Mouse (Mus musculus): Measurements from ENCODE around the gene Htra2.

Htra2 gene

DNA sequence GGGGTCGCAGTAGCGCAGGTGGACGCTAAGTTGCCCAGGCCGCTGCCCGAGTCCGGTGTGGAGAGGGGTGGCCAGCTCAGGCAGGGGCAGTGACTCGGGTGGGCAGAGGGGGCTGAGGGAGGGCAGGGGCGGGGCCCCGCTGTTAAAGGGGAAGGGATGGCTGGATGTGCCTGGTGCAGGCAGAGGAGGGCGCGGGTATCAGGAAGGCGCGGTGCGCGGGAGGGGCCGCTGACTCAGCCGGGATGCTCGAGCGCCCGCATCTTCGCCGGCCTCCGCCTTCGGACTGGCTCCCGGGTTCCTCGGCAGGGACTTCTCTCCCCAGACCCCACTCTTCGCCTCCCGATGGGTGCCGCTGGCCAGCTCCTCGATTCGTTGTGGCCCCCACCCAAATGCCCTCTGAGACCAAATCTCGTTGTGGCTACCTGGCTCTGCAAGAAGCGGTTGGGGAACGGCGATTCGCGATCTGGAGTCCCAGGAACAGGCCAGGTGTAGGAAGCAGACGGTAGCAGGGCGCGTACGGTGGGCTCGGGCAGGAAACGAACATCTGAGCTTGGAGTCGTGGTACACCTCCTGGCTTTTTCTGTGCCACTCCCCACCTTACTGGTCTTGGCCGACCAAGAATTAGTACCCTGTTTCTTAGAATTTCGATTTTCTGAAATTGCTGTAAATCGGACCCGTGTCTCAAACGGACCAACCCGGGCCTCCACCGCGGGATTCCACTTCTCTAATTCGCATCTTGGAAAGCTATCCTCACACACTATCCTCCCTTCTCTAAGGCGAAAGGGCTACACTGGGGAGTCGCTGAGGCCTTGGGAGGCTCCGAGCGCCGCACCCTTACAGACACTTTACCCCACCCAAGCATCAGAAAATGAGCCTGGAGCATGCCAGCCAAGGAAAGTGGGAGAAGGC lies 15.5 kb upstream of the Htra2 start:
- in situ Hi-C loops (cut with MboI, MseI): loop anchor here in 1 of 2 experiments (5.0 kb wide), 1 partner anchor 47 kb away; the partner anchor contains the start of gene Mogs

GRCm38 (mm10) chr6:83070247-83070310 lies 15.0 kb upstream of the Htra2 start, which contains the start of gene Tlx2:
Tlx2 (minus strand) TSS chr6:83070293.
- in situ Hi-C loops (cut with MboI, MseI): loop anchor here in 1 of 2 experiments (5.0 kb wide), 1 partner anchor 47 kb away; the partner anchor contains the start of gene Mogs

GRCm38 (mm10) chr6:83069488-83070246 lies 14.6 kb upstream of the Htra2 start:
- in situ Hi-C loops (cut with MboI, MseI): loop anchor here in 1 of 2 experiments (5.0 kb wide), 1 partner anchor 48 kb away; the partner anchor contains the start of gene Mogs

GRCm38 (mm10) chr6:83068706-83069487 lies 13.8 kb upstream of the Htra2 start:
- in situ Hi-C loops (cut with MboI, MseI): no loop called here

- in situ Hi-C loops (cut with MboI, MseI): no loop called here
Observed at GRCm38 (mm10) chr6:83068221-83068620, 13.1 kb upstream of the Htra2 start.

DNA sequence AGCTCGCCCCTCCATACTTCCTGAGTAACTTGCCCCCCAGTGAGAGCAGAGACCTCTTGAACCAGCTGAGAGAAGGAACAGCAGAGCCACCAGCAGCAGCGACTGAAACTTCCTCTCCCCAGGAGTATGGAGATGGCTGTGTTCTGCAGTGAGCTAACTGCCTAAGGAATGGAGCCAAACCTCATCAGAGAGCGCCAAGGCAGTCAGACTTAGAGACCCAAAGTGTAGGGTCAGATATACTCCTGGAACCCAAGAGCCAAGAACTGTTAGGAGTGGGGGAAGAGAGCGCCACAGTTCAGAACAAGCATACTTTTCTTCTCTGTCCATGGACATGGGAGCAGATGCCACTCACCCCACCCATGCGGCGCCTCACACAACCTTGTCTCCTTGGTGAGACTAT lies 11.4 kb upstream of the Htra2 start:
- in situ Hi-C loops (cut with MboI, MseI): no loop called here

DNA sequence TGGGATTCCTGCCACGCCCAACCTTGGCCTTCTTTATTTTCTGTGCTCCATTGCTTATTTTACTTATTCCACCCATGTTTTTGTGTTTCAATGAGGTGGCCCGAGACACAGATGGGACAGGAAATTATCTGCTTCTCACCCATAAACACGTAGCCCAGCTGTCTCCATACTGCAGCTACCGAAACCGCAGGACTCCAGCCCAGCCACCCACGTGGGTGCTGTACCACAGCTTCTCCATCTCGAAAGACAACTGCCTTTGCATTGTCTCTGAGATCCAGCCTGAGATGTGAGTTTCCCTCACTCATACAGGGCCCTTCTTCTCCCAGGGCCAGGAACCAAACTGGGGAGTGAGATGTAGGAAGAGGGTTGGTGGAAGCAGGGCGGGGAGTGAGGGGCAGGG lies 10.9 kb upstream of the Htra2 start:
- in situ Hi-C loops (cut with MboI, MseI): no loop called here

- in situ Hi-C loops (cut with MboI, MseI): loop anchor here in 1 of 2 experiments (10.0 kb wide), 1 partner anchor 54 kb away; no protein-coding TSS in a partner anchor
Observed at GRCm38 (mm10) chr6:83058725-83059124, 3.7 kb upstream of the Htra2 start.

DNA sequence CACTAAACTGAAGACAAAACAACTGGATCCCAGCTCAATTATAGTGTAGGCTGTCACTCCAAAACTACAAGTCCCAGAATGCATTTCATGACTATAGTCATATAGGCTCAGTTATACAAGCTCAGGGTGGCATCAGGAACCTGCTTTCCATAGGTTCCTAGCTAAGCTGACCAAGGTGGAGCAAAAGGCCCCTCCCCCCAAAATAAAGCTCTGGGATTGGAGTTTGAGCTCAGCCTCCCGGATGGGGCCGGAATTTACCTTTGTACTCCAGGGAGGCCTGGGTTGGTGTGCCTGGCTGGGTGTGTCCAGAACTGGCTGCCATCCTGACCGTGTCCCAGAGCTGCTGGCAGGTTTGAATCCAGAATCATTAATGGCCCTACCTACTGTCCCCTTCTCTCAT lies 2.7 kb upstream of the Htra2 start, which contains the start of gene Dqx1:
TSS of gene Dqx1 (plus strand) at position 55 of the 400 bp plus-strand sequence.
- in situ Hi-C loops (cut with MboI, MseI): loop anchor here in 1 of 2 experiments (10.0 kb wide), 1 partner anchor 53 kb away; no protein-coding TSS in a partner anchor

DNA sequence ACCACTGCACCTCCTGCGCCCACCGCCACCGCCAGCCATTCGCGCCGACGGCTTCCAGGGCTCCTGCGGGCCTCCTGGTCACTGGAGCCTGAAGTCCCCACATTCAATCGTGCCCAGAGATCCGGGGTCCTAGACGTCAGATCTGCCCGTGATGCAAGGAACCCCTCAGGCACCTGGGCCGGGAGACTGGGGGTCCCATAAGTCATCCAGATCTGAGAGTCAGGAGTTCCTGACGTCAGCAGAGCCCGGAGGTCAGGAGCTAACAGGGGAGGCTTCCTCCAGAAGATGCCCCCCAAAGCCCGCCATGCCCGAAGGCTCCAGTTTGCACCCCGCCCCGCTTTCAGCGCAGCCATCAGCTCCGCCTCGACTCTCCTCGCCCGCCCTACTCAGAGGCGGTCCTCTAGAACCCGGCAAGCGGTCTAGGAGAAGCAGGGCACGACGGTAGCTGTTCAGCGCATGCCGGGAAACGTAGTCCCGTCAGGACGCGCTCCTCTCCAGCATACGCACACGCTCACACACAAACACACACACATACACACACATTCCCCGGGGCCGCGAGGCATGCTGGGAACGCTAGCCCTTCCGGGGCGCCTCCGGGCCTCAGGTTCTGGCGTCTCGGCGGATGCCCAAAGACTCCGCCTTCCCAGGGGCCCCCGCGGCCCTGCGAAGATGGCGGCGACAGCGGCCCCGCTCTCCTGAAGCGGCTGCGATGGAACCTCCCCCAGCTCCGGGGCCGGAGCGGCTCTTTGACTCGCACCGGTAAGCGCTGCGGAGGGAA lies 810 bp downstream of the Htra2 start, which contains the start of gene Aup1:
TSS of gene Aup1 (plus strand) at position 448 of the 778 bp plus-strand sequence.
- in situ Hi-C loops (cut with MboI, MseI): loop anchor here in 1 of 2 experiments (10.0 kb wide), 1 partner anchor 49 kb away; no protein-coding TSS in a partner anchor

GRCm38 (mm10) chr6:83053136-83053960 lies 1.7 kb downstream of the Htra2 start:
- in situ Hi-C loops (cut with MboI, MseI): loop anchor here in 1 of 2 experiments (10.0 kb wide), 1 partner anchor 49 kb away; no protein-coding TSS in a partner anchor

GRCm38 (mm10) chr6:83049367-83049766 lies 5.7 kb downstream of the Htra2 start:
- in situ Hi-C loops (cut with MboI, MseI): no loop called here

DNA sequence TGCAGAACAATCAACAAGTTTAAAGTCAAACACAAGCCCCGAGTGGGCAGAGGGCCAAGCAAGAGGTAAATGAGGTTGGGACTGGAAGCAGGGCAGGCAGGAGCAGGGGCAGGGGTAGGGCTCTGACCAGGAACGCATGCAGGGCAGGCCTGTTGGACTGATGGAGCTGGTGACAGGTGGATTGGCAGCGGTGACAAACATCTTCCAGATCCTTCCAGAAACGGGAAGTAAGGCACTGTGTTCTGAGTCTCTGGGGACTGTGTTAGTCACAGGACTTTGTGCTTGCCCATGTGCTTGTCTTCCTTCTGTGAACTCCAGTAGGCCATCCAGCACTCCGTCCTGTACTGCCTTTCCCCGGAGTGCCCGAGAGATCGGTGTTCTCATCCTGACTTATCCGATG lies 10.3 kb downstream of the Htra2 start:
- in situ Hi-C loops (cut with MboI, MseI): no loop called here

GRCm38 (mm10) chr6:83043993-83044392 lies 11.1 kb downstream of the Htra2 start:
- in situ Hi-C loops (cut with MboI, MseI): no loop called here

DNA sequence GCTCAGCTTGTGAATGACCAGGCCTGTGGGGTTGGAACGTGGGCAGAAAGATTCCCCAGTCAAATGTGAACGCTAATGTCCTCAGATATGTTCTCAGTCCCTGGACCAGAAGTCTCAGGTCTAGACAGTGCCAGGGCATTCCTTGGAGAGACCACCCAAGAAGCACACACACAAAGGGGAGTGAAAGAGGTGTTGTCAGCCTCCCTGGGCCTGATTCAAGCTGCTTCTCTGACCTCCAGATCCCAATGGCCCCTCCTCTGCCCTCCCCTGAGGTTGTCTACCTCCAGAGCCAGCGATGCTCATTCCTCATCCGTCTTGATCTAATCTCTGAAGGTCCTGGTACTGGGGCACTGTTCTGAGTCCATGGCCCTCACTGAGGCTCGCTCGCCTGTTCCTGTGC lies 11.5 kb downstream of the Htra2 start:
- in situ Hi-C loops (cut with MboI, MseI): no loop called here

DNA sequence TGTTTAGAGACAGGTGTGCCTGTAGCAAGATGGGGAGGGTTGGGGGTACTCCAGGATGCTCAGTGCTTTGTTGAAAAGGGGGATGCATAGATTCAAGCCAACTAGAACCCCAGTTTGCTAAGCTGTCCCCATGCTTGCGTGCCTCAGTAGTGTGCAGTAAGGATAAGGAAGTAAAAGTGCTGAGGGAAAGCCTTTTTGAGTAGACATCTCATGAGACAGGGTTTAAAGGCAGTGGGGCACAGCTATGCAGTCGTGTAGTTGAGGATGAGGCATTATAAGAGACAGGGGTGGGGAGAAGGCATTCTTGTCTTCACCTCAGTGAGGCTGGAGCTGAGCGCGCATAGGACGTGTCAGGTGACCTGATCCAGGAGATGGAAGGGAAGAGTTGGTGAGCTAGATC lies 14.5 kb downstream of the Htra2 start:
- in situ Hi-C loops (cut with MboI, MseI): no loop called here

DNA sequence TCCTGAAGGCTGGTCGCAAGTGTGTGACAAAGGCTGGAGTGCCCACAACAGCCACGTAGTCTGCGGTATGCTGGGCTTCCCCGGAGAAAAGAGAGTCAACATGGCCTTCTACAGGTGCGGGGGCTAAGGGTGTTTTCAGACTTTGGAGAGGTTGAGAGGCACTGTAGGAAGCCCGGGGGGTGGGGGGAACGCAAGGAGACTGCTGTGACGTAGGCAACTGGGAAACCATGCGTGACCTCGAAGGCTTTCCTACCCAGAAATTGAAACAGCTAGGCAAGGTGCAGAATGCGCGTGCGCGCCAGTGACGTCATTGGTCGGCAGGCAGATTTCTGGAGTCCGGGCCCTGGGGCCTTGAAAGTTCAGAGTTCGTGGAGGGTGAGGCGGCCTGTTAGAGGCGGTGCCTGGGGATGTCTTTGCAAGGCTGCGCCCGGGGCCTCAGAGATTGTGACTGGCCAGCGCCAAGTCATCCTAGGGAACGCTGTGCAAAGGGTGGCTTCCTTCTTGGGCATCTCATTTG lies 16.5 kb downstream of the Htra2 start:
- in situ Hi-C loops (cut with MboI, MseI): no loop called here

- in situ Hi-C loops (cut with MboI, MseI): no loop called here
Observed at GRCm38 (mm10) chr6:83037188-83037587, 17.9 kb downstream of the Htra2 start.

- in situ Hi-C loops (cut with MboI, MseI): no loop called here
Observed at GRCm38 (mm10) chr6:83034463-83035055, 20.5 kb downstream of the Htra2 start.

Data from T-helper 17 cell (primary cell).